Mouse (Mus musculus): ENCODE measurements around the gene Rybp.

DNA sequence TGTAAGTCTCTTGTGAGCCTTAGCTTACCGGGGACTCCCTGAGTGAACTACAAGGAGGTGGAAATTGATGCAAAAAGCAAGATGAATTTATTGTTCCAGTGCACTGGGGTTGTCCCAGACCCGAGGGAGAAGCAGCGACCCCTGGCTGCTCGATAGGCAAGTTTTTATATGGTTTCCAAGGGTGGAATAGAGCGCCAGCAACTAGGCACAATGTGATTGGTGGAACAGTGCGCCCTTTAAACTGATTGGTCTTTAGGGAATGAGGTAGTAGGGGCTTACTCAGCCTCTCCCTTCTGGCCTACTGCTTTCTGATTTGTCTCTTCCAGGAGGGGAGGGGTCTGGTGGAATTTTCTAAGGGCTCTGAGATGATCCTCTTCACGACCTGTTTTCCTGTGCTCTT is 46.5 kb upstream of the Rybp start:
- TF ChIP-seq POLR2A (IDR thresholded peaks at IDR 0.05; ENCODE audit: extremely low read depth, insufficient read depth, low read length) (no peak), CTCF (IDR thresholded peaks at IDR 0.05; ENCODE audit: low read depth, low read length) (no peak)

Measured in liver, adult 2 months (tissue).